Mouse (Mus musculus) lung, embryonic 14.5 days (tissue): ENCODE results near the gene Fgfr3. TPM values are rescaled to one million over a fixed set of nuclear protein-coding genes. Genes with fewer than 3 reads are reported as not detected.

Experiments used
- ATAC-seq: fragments of 200-750 bp; cut with Nextera tagmentation; 2 replicates; pipeline ENCODE4 v1.8.0; 2017; ENCODE audit warnings: mild to moderate bottlenecking, moderate TSS enrichment, moderate library complexity; ENCODE audit not compliant: insufficient read depth
- DNase-seq: peaks from one replicate; pipeline ENCODE4 v3.0.0-alpha.2; 2015
- H3K27ac ChIP-seq: fragments of 300-500 bp; sonication (generic); 2 replicates; pipeline ENCODE4 v1.5.1; 2014; ENCODE audit warnings: low read depth, mild to moderate bottlenecking, moderate library complexity
- H3K27me3 ChIP-seq: fragments of 300-500 bp; sonication (generic); 2 replicates; pipeline ENCODE4 v1.6.1; 2014; ENCODE audit warnings: low read length, control low read depth; ENCODE audit not compliant: insufficient read depth
- H3K36me3 ChIP-seq: fragments of 300-500 bp; sonication (generic); 2 replicates; pipeline ENCODE4 v1.6.1; 2014; ENCODE audit warnings: control low read depth; ENCODE audit not compliant: insufficient read depth
- H3K4me1 ChIP-seq: fragments of 300-500 bp; sonication (generic); 2 replicates; pipeline ENCODE4 v1.6.1; 2014; ENCODE audit warnings: antibody characterized with exemption, control low read depth; ENCODE audit not compliant: insufficient read depth
- H3K4me2 ChIP-seq: fragments of 300-500 bp; sonication (generic); 2 replicates; pipeline ENCODE4 v1.6.1; 2014; ENCODE audit warnings: mild to moderate bottlenecking
- H3K4me3 ChIP-seq: fragments of 300-500 bp; sonication (generic); 2 replicates; pipeline ENCODE4 v1.5.1; 2014; ENCODE audit warnings: low read depth, low read length
- H3K9ac ChIP-seq: fragments of 300-500 bp; sonication (generic); 2 replicates; pipeline ENCODE4 v1.6.1; 2014
- H3K9me3 ChIP-seq: fragments of 300-500 bp; sonication (generic); 2 replicates; pipeline ENCODE4 v1.6.1; 2016; ENCODE audit warnings: low read depth, low read length, control low read depth
- CTCF ChIP-seq: IDR thresholded peaks from 2 replicates; pipeline ENCODE4 v1.5.1; 2016; ENCODE audit warnings: antibody characterized with exemption, low read depth
- WGBS: fragments of 180-500 bp; shearing (Covaris S2); extraction: QIAGEN DNeasy Blood & Tissue Kit; methylation state at CpG from one replicate; pipeline ENCODE4 v1.1.7; 2014; 5-methylcytosine and 5-hydroxymethylcytosine counted together
- polyA plus RNA-seq: library from polyadenylated mRNA; unstranded; fragments of >200 nt; fragmentation: Nextera tagmentation; extraction: Ambion mirVana; gene quantifications from 2 replicates; pipeline ENCODE4 v1.2.1, GENCODE M21; 2014

Gene Fgfr3
- polyA plus RNA-seq, 1 experiment from 2014 or later, result 52.5 TPM

- H3K4me2 ChIP-seq, result no peak overlapping the region
- no peak overlapping the region for H3K9ac ChIP-seq
- no peak for DNase-seq
- H3K4me1 ChIP-seq, result peaks cover 46% of the 10 kb centered on the region
- H3K36me3 ChIP-seq, result no peaks in the 10 kb centered on the region
- no peaks in the 10 kb centered on the region for H3K9me3 ChIP-seq
- no peak for TF ChIP-seq CTCF
- H3K27ac ChIP-seq, result peak overlapping the region; percentile 96
- WGBS, result 92% methylated on average over 5 of the region's 5 CpGs
- H3K4me3 ChIP-seq, result no peak overlapping the region
- no peak for ATAC-seq
- H3K27me3 ChIP-seq, result peaks cover 7% of the 10 kb centered on the region; the same call in 1 of the 2 replicates
Measured at GRCm38 (mm10) chr5:33698669-33699068, 22.8 kb upstream of the Fgfr3 start.

DNA sequence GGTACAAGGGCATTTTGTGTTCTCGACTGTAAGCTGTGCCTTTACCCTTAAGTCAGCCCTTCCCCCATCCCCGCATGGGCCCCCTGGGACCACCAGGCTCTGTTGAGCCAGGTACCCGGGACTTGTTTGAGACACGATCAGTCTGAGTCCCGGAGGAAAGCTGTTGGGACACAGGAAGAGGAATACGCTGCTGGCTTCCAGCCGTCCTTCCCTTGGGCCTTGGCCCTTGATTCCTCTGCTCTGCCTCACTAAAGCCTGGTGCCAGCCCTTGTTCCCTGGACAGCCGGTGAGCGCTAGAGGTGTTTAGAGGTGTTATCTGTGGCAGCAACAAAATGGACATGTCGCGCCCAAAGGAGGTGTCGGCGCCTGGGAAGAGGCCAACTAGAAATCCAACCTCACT lies 21.5 kb upstream of the Fgfr3 start:
- no peaks in the 10 kb centered on the region for H3K36me3 ChIP-seq
- H3K27me3 ChIP-seq, result peaks cover 5% of the 10 kb centered on the region; the same call in 1 of the 2 replicates
- ATAC-seq, result no peak
- H3K9ac ChIP-seq, result no peak overlapping the region
- no peak for TF ChIP-seq CTCF
- H3K4me3 ChIP-seq, result no peak overlapping the region
- H3K4me2 ChIP-seq, result no peak overlapping the region
- H3K9me3 ChIP-seq, result no peaks in the 10 kb centered on the region
- no peak overlapping the region for H3K27ac ChIP-seq
- 17% methylated on average over 13 of the region's 13 CpGs for WGBS
- no peak for DNase-seq
- peaks cover 49% of the 10 kb centered on the region for H3K4me1 ChIP-seq

DNA sequence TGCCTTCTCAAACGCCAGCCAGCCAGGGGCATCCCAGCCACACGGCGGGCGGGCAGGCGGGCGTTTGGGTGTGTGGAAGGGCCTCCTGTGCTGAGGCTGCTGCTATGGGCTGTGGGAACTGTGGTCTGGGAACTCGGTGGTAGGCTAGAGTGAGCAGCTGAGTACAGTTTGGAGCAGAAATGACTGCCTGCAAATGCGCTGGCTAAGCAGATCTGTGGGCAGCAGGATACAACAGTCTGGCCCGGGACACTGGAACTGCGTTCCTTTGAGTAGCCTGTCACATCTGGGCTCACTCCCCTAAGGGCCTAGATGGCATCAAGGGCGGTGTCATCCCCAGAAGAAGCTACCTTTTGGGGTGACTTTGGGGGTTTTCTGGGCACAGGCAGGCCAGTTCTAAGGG lies 19.6 kb upstream of the Fgfr3 start:
- Histone ChIP-seq H3K36me3 (no peaks in the 10 kb centered on the region), H3K9ac (no peak overlapping the region), H3K27me3 (no peaks in the 10 kb centered on the region), H3K9me3 (no peaks in the 10 kb centered on the region), H3K4me1 (peaks cover 58% of the 10 kb centered on the region), H3K27ac (no peak overlapping the region), H3K4me3 (no peak overlapping the region), H3K4me2 (no peak overlapping the region)
- no peak for TF ChIP-seq CTCF
- ATAC-seq, result no peak
- WGBS, result 76% methylated on average over 11 of the region's 11 CpGs
- DNase-seq, result no peak

DNA sequence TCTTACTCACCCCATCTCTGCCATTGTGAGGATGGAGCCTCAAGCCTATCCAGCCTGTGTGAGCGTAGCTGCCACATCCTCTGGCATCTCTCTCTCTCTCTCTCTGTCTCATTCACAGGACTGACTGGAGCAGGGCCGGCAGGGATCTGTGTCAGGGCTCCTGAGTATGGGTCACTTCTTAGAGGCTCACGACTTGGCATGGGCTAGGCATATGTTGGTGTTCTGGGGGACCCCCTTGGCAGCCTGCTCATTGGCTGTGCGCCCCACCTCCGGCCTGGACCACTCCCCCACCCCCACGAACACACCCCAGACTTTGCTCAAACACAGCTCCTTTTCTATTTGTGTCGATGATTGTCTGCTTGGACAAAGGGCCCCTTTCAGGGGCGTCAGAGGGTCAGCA lies 17.5 kb upstream of the Fgfr3 start:
- no peak overlapping the region for H3K4me3 ChIP-seq

GRCm38 (mm10) chr5:33704945-33705611 lies 16.4 kb upstream of the Fgfr3 start:
- Histone ChIP-seq H3K4me2 (peak overlapping the region; percentile 4; the same call in 1 of the 2 replicates), H3K27me3 (no peaks in the 10 kb centered on the region), H3K4me1 (peaks cover 50% of the 10 kb centered on the region), H3K4me3 (no peak overlapping the region), H3K9ac (no peak overlapping the region), H3K27ac (peak overlapping the region; percentile 51), H3K9me3 (no peaks in the 10 kb centered on the region), H3K36me3 (no peaks in the 10 kb centered on the region)
- peak; percentile 38 for ATAC-seq
- 9% methylated on average over 11 of the region's 11 CpGs for WGBS
- TF ChIP-seq CTCF, result no peak
- DNase-seq, result peak; percentile 65

More for the DNA sequence above, 17.5 kb upstream of the Fgfr3 start:
- Histone ChIP-seq H3K9me3 (no peaks in the 10 kb centered on the region), H3K4me1 (peaks cover 54% of the 10 kb centered on the region), H3K9ac (no peak overlapping the region), H3K27me3 (no peaks in the 10 kb centered on the region), H3K4me2 (no peak overlapping the region), H3K27ac (no peak overlapping the region), H3K36me3 (no peaks in the 10 kb centered on the region)
- 58% methylated on average over 8 of the region's 8 CpGs for WGBS
- TF ChIP-seq CTCF, result no peak
- DNase-seq (no peak), ATAC-seq (no peak)

DNA sequence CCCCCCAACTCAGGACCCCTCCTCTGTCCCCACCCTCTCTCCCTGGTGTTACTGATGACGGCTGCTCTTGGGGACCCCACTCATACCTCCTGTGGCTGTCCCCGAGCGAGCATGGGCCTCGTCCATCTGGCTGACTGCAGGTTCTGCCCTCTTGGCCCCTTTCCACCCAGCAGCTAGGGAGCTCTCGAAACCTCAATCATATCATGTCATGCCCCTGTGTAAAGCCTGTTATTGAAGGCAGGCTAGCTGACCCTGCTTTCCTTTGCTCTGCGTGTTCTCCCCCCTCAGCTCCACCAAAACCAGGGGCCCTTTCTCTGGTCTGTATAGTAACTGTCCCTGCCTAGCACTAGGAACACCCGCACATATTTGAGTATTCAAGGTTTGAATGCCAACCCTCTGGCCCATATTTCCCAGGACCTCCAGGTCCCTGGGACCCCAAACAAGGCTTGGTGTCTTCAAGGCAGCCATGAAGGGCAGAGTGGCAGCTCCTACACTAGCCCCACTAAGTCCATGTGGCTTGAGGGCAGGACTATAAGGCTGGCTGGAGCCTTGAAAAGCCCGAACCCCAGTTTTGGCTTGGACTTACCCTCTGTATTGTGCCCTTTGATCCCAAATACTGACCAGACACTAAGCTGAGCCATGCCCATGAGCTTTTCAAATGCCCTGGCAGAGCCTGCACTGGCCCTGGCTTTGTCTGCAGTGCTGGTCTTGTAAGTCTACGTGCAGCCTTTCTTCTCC lies 15.7 kb upstream of the Fgfr3 start:
- Histone ChIP-seq H3K27ac (peak overlapping the region; percentile 51; the same call in 1 of the 2 replicates), H3K4me3 (no peak overlapping the region), H3K9me3 (no peaks in the 10 kb centered on the region), H3K4me1 (peaks cover 43% of the 10 kb centered on the region), H3K27me3 (no peaks in the 10 kb centered on the region), H3K36me3 (no peaks in the 10 kb centered on the region), H3K9ac (no peak overlapping the region), H3K4me2 (peak overlapping the region; percentile 4; the same call in 1 of the 2 replicates)
- 41% methylated on average over 9 of the region's 9 CpGs for WGBS
- no peak for TF ChIP-seq CTCF
- ATAC-seq, result no peak
- no peak for DNase-seq

DNA sequence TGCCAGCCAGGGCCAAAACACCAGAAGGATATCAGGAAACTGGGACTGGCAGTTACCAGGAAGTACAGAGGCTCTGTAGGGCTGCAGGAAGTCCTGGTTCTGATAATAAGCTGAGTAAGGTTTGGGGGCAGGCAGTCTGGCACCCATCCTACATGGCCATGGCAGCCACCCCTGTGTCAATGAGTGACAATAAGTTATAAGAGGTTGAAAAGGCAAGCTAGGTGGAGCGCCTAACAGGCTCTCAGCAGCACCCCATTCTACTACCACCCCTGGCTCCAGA lies 15.2 kb upstream of the Fgfr3 start:
- H3K9me3 ChIP-seq, result no peaks in the 10 kb centered on the region
- 92% methylated on average over 1 of the region's 1 CpGs for WGBS
- no peak for ATAC-seq
- H3K4me3 ChIP-seq, result no peak overlapping the region
- peak overlapping the region; percentile 51; the same call in 1 of the 2 replicates for H3K27ac ChIP-seq
- no peak overlapping the region for H3K4me2 ChIP-seq
- H3K4me1 ChIP-seq, result peaks cover 43% of the 10 kb centered on the region
- no peak overlapping the region for H3K9ac ChIP-seq
- no peak for DNase-seq
- TF ChIP-seq CTCF, result no peak
- no peaks in the 10 kb centered on the region for H3K36me3 ChIP-seq
- no peaks in the 10 kb centered on the region for H3K27me3 ChIP-seq
